8 mouse cellular contexts compared by ENCODE assay signal in the genomic region with DNA sequence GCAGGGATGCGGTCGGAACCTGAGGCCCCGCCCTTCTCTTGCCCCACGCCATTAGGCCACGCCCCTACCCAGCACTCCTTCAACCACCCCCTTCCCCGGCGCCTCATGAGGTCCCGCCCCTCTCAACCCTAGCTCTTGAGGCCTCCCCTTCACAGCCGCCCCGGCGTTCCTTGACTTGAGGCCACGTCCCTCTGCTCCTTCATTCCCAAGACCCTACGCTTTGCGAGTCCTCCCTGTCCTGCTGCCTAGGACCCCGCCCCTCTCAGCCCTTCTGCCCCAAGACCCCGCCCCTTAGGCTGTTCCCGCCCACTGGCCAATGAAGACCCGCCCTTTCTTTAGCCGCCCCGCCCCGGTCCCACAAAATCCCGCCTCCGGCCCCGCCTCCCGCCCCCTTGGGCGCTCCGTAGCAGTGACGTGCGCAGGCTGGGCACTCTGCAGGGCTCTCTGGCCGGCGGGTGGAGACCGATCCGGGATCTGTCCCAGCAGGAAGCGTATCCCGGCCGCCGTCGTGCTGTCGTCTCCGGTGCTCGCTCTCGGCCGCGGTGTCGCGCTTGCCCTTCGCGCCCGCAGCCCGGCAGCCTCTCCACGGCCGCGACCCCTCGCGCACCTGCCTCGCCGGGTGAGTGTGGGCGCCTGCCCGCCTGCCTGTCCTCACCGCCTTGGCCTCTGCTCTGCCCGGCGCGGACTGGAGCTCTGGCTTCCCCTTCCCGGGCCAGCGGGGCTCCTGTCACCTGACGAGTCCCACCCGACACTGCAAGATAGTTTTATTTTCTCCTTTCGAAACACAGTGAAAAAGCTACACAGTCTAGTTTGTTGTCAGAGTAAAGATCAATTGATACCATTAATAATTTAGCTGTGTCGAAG. TPM values are rescaled to one million over a fixed set of nuclear protein-coding genes. Genes with fewer than 3 reads are reported as not detected.
DNase-seq lines count a peak whose midpoint lies in the region; ATAC-seq and TF ChIP-seq lines count a peak whose summit lies in the region.

A gene (plus strand): TSS at position 421 of the 864 bp plus-strand sequence.

- no peak within 1 kb of the TSS for H3K27ac ChIP-seq in bone marrow macrophage, adult 2 months (ENCODE audit: insufficient read depth, low read depth, low read length)
- H3K27ac ChIP-seq in embryonic facial prominence, embryonic 15.5 days (replicated peaks), result peak within 1 kb of the TSS; percentile 90
- peak within 1 kb of the TSS; percentile 72; the same call in 1 of the 2 replicates for H3K27ac ChIP-seq in limb, embryonic 13.5 days
- H3K27ac ChIP-seq in midbrain, embryonic 15.5 days, result peak within 1 kb of the TSS; percentile 84

- TF ChIP-seq CTCF in bone marrow macrophage, adult 2 months (IDR thresholded peaks at IDR 0.05; ENCODE audit: low read depth, low read length), result no peak

- no peaks in the 10 kb centered on the region for H3K27me3 ChIP-seq in embryonic facial prominence, embryonic 15.5 days
- H3K27me3 ChIP-seq in limb, embryonic 13.5 days, result no peaks in the 10 kb centered on the region
- no peaks in the 10 kb centered on the region for H3K27me3 ChIP-seq in midbrain, embryonic 15.5 days (replicated peaks)

- ATAC-seq in embryonic facial prominence, embryonic 15.5 days (ENCODE audit: insufficient number of reproducible peaks, low FRiP score, low TSS enrichment, low read depth), result peak; percentile 98
- ATAC-seq in limb, embryonic 13.5 days (ENCODE audit: low FRiP score, low read depth), result peak; percentile 97
- peak; percentile 96 for ATAC-seq in midbrain, embryonic 15.5 days (replicated peaks)

- DNase-seq in A20 (ENCODE audit: low read depth, low spot score), result peak; percentile 91
- peak; percentile 93 for DNase-seq in heart, adult 8-10 months (ENCODE audit: low spot score)
- DNase-seq in kidney, adult 9 months, result peak; percentile 95
- DNase-seq in spleen, adult 18-20 months, result peak; percentile 80 to 88

- H3K36me3 ChIP-seq in embryonic facial prominence, embryonic 15.5 days, result no peaks in the 10 kb centered on the region
- no peaks in the 10 kb centered on the region for H3K36me3 ChIP-seq in limb, embryonic 13.5 days
- H3K36me3 ChIP-seq in midbrain, embryonic 15.5 days (replicated peaks), result no peaks in the 10 kb centered on the region

- H3K9ac ChIP-seq in embryonic facial prominence, embryonic 15.5 days, result peak within 1 kb of the TSS; percentile 73
- H3K9ac ChIP-seq in limb, embryonic 13.5 days, result peak within 1 kb of the TSS; percentile 79
- peak within 1 kb of the TSS; percentile 82 for H3K9ac ChIP-seq in midbrain, embryonic 15.5 days

- H3K4me2 ChIP-seq in embryonic facial prominence, embryonic 15.5 days (replicated peaks), result peak within 1 kb of the TSS; percentile 83
- H3K4me2 ChIP-seq in limb, embryonic 13.5 days (replicated peaks), result peak within 1 kb of the TSS; percentile 82
- peak within 1 kb of the TSS; percentile 64 for H3K4me2 ChIP-seq in midbrain, embryonic 15.5 days

- H3K4me3 ChIP-seq in bone marrow macrophage, adult 2 months (ENCODE audit: insufficient read depth, low read length), result peak within 1 kb of the TSS; percentile 88
- H3K4me3 ChIP-seq in embryonic facial prominence, embryonic 15.5 days (replicated peaks), result peak within 1 kb of the TSS; percentile 87
- H3K4me3 ChIP-seq in limb, embryonic 13.5 days, result peak within 1 kb of the TSS; percentile 78
- peak within 1 kb of the TSS; percentile 94 for H3K4me3 ChIP-seq in midbrain, embryonic 15.5 days

- no peak for TF ChIP-seq POLR2A in bone marrow macrophage, adult 2 months (IDR thresholded peaks at IDR 0.05; ENCODE audit: borderline replicate concordance, low read depth, low read length)

- H3K4me1 ChIP-seq in bone marrow macrophage, adult 2 months (ENCODE audit: control insufficient read depth, insufficient read depth, low read length), result peaks cover 11% of the 10 kb centered on the region
- H3K4me1 ChIP-seq in embryonic facial prominence, embryonic 15.5 days, result peaks cover 12% of the 10 kb centered on the region
- H3K4me1 ChIP-seq in limb, embryonic 13.5 days, result 0 out of 2 replicates have a peak, but pooled peaks cover 4% of the 10 kb centered on the region
- H3K4me1 ChIP-seq in midbrain, embryonic 15.5 days, result peaks cover 7% of the 10 kb centered on the region

- WGBS in embryonic facial prominence, embryonic 15.5 days, result under 1% methylated on average over 65 of the region's 69 CpGs
- WGBS in limb, embryonic 13.5 days, result under 1% methylated on average over 65 of the region's 69 CpGs
- under 1% methylated on average over 69 of the region's 69 CpGs for WGBS in midbrain, embryonic 15.5 days

- no peaks in the 10 kb centered on the region for H3K9me3 ChIP-seq in embryonic facial prominence, embryonic 15.5 days (replicated peaks)
- no peaks in the 10 kb centered on the region for H3K9me3 ChIP-seq in limb, embryonic 13.5 days
- no peaks in the 10 kb centered on the region; the same call in 1 of the 2 replicates for H3K9me3 ChIP-seq in midbrain, embryonic 15.5 days

RNA-seq across cellular contexts. Expression of the gene that starts here (rescaled TPM):
- polyA plus RNA-seq in bone marrow macrophage, adult 2 months (2012; ENCODE audit: insufficient read depth, insufficient read length, missing spikeins), result 2.5 TPM in 2 replicates
- polyA plus RNA-seq in embryonic facial prominence, embryonic 15.5 days (2015; fragmentation: Nextera tagmentation; extraction: Ambion mirVana), result 23.3 and 24.7 TPM in 2 replicates
- total RNA-seq in heart, adult 8-10 months (2022), result 10 to 100 TPM; 10.2 to 14.1 (median 12.1) TPM
- polyA plus RNA-seq in limb, embryonic 13.5 days (2015; fragmentation: Nextera tagmentation; extraction: Ambion mirVana), result 10.8 and 10.9 TPM in 2 replicates
- 18.1 and 19.3 TPM in 2 replicates for polyA plus RNA-seq in midbrain, embryonic 15.5 days (2015; fragmentation: Nextera tagmentation; extraction: Ambion mirVana)
